Mouse (Mus musculus): ENCODE measurements at regions not wholly inside any gene's neighbourhood (a gene's known extent, or its start where the extent isn't known, plus 50 kb on each side); places are given as distances from the start of the nearest gene placed in this dataset.
"Not testable (repeated sequence)": the region's sequence is repeated elsewhere in the genome, so short reads cannot be mapped to it uniquely, and the experiment has no call there.

GRCm38 (mm10) chr1:47646681-47647080, 754.0 kb upstream of the Slc39a10 start:
- TF ChIP-seq CTCF (IDR thresholded peaks at IDR 0.05; ENCODE audit: extremely low read depth, insufficient read length, insufficient replicate concordance, low read depth, low read length) = no peak
- Histone ChIP-seq H3K36me3 (ENCODE audit: control insufficient read depth, insufficient read depth, low read length) (no peaks in the 10 kb centered on the region), H3K27ac (ENCODE audit: insufficient read depth, low read depth, low read length) (no peak overlapping the region), H3K4me1 (ENCODE audit: control insufficient read depth, insufficient read depth, insufficient read length, low read length) (no peaks in the 10 kb centered on the region), H3K4me3 (ENCODE audit: low read depth, low read length) (no peak overlapping the region), H3K27me3 (ENCODE audit: control insufficient read depth, insufficient read depth, low read length) (no peaks in the 10 kb centered on the region)
- WGBS = 74% methylated on average over 4 of the region's 4 CpGs

GRCm38 (mm10) chr1:47606597-47606996, 713.9 kb upstream of the Slc39a10 start:
- Histone ChIP-seq H3K36me3 (ENCODE audit: control insufficient read depth, insufficient read depth, low read length) (no peaks in the 10 kb centered on the region), H3K4me1 (ENCODE audit: control insufficient read depth, insufficient read depth, insufficient read length, low read length) (peaks cover 2% of the 10 kb centered on the region; the same call in 1 of the 2 replicates), H3K27ac (ENCODE audit: insufficient read depth, low read depth, low read length) (no peak overlapping the region), H3K27me3 (ENCODE audit: control insufficient read depth, insufficient read depth, low read length) (no peaks in the 10 kb centered on the region), H3K4me3 (ENCODE audit: low read depth, low read length) (no peak overlapping the region)
- WGBS = 73% methylated on average over 4 of the region's 4 CpGs
- TF ChIP-seq POLR2A (IDR thresholded peaks at IDR 0.05; ENCODE audit: low read depth, low read length) (no peak), CTCF (IDR thresholded peaks at IDR 0.05; ENCODE audit: extremely low read depth, insufficient read length, insufficient replicate concordance, low read depth, low read length) (no peak)

GRCm38 (mm10) chr1:47603989-47604360, 711.3 kb upstream of the Slc39a10 start:
- 33% methylated on average over 2 of the region's 2 CpGs for WGBS
- no peak for TF ChIP-seq CTCF (IDR thresholded peaks at IDR 0.05; ENCODE audit: extremely low read depth, insufficient read length, insufficient replicate concordance, low read depth, low read length)
- H3K4me1 ChIP-seq (ENCODE audit: control insufficient read depth, insufficient read depth, insufficient read length, low read length) = peaks cover 2% of the 10 kb centered on the region; the same call in 1 of the 2 replicates
- no peaks in the 10 kb centered on the region for H3K27me3 ChIP-seq (ENCODE audit: control insufficient read depth, insufficient read depth, low read length)
- no peaks in the 10 kb centered on the region for H3K36me3 ChIP-seq (ENCODE audit: control insufficient read depth, insufficient read depth, low read length)
- H3K27ac ChIP-seq (ENCODE audit: insufficient read depth, low read depth, low read length) = no peak overlapping the region
- no peak overlapping the region for H3K4me3 ChIP-seq (ENCODE audit: low read depth, low read length)

GRCm38 (mm10) chr1:47603294-47603988, 710.8 kb upstream of the Slc39a10 start:
- no peak overlapping the region for H3K4me3 ChIP-seq (ENCODE audit: low read depth, low read length)
- 6% methylated on average over 3 of the region's 3 CpGs for WGBS
- no peak overlapping the region for H3K27ac ChIP-seq (ENCODE audit: insufficient read depth, low read depth, low read length)
- TF ChIP-seq POLR2A (IDR thresholded peaks at IDR 0.05; ENCODE audit: low read depth, low read length) = no peak
- TF ChIP-seq CTCF (IDR thresholded peaks at IDR 0.05; ENCODE audit: extremely low read depth, insufficient read length, insufficient replicate concordance, low read depth, low read length) = no peak
- H3K27me3 ChIP-seq (ENCODE audit: control insufficient read depth, insufficient read depth, low read length) = no peaks in the 10 kb centered on the region
- peaks cover 2% of the 10 kb centered on the region; the same call in 1 of the 2 replicates for H3K4me1 ChIP-seq (ENCODE audit: control insufficient read depth, insufficient read depth, insufficient read length, low read length)
- H3K36me3 ChIP-seq (ENCODE audit: control insufficient read depth, insufficient read depth, low read length) = no peaks in the 10 kb centered on the region

- H3K36me3 ChIP-seq (ENCODE audit: control insufficient read depth, insufficient read depth, low read length); H3K4me1 ChIP-seq (ENCODE audit: control insufficient read depth, insufficient read depth, insufficient read length, low read length); H3K27me3 ChIP-seq (ENCODE audit: control insufficient read depth, insufficient read depth, low read length); H3K4me3 ChIP-seq (ENCODE audit: low read depth, low read length); H3K27ac ChIP-seq (ENCODE audit: insufficient read depth, low read depth, low read length): not testable (repeated sequence)
- WGBS = 79% methylated on average over 2 of the region's 4 CpGs
Observed at GRCm38 (mm10) chr1:47593641-47594040, 701.0 kb upstream of the Slc39a10 start.

- no peak for TF ChIP-seq POLR2A (IDR thresholded peaks at IDR 0.05; ENCODE audit: low read depth, low read length)
- Histone ChIP-seq H3K4me1 (ENCODE audit: control insufficient read depth, insufficient read depth, insufficient read length, low read length) (no peaks in the 10 kb centered on the region), H3K27ac (ENCODE audit: insufficient read depth, low read depth, low read length) (no peak overlapping the region), H3K36me3 (ENCODE audit: control insufficient read depth, insufficient read depth, low read length) (no peaks in the 10 kb centered on the region), H3K27me3 (ENCODE audit: control insufficient read depth, insufficient read depth, low read length) (no peaks in the 10 kb centered on the region), H3K4me3 (ENCODE audit: low read depth, low read length) (no peak overlapping the region)
- WGBS = 18% methylated on average over 1 of the region's 1 CpGs
Observed at GRCm38 (mm10) chr1:47545606-47546005, 653.0 kb upstream of the Slc39a10 start.

GRCm38 (mm10) chr1:47511426-47511825, 618.8 kb upstream of the Slc39a10 start:
- no peak overlapping the region for H3K4me3 ChIP-seq (ENCODE audit: low read depth, low read length)
- no peaks in the 10 kb centered on the region for H3K4me1 ChIP-seq (ENCODE audit: control insufficient read depth, insufficient read depth, insufficient read length, low read length)
- no peaks in the 10 kb centered on the region for H3K27me3 ChIP-seq (ENCODE audit: control insufficient read depth, insufficient read depth, low read length)
- WGBS = 87% methylated on average over 5 of the region's 5 CpGs
- TF ChIP-seq POLR2A (IDR thresholded peaks at IDR 0.05; ENCODE audit: low read depth, low read length) (no peak), CTCF (IDR thresholded peaks at IDR 0.05; ENCODE audit: extremely low read depth, insufficient read length, insufficient replicate concordance, low read depth, low read length) (no peak)
- H3K27ac ChIP-seq (ENCODE audit: insufficient read depth, low read depth, low read length) = no peak overlapping the region
- H3K36me3 ChIP-seq (ENCODE audit: control insufficient read depth, insufficient read depth, low read length) = no peaks in the 10 kb centered on the region

GRCm38 (mm10) chr1:47507801-47508200, 615.1 kb upstream of the Slc39a10 start:
- H3K4me3 ChIP-seq (ENCODE audit: low read depth, low read length) = no peak overlapping the region
- no peaks in the 10 kb centered on the region for H3K36me3 ChIP-seq (ENCODE audit: control insufficient read depth, insufficient read depth, low read length)
- H3K4me1 ChIP-seq (ENCODE audit: control insufficient read depth, insufficient read depth, insufficient read length, low read length) = no peaks in the 10 kb centered on the region
- H3K27ac ChIP-seq (ENCODE audit: insufficient read depth, low read depth, low read length) = no peak overlapping the region
- TF ChIP-seq CTCF (IDR thresholded peaks at IDR 0.05; ENCODE audit: extremely low read depth, insufficient read length, insufficient replicate concordance, low read depth, low read length) (no peak), POLR2A (IDR thresholded peaks at IDR 0.05; ENCODE audit: low read depth, low read length) (no peak)
- H3K27me3 ChIP-seq (ENCODE audit: control insufficient read depth, insufficient read depth, low read length) = no peaks in the 10 kb centered on the region
